Mouse (Mus musculus) forebrain, embryonic 11.5 days (tissue): Measurements from ENCODE around the gene Tex21. TPM values are rescaled to one million over a fixed set of nuclear protein-coding genes. Genes with fewer than 3 reads are reported as not detected.
"Not testable (repeated sequence)": the region's sequence is repeated elsewhere in the genome, so short reads cannot be mapped to it uniquely, and the experiment has no call there.

Experiments
- ATAC-seq: fragments of 200-750 bp; cut with Nextera tagmentation; replicated peaks from 2 replicates; pipeline ENCODE4 v1.8.0; 2017; ENCODE audit warnings: moderate TSS enrichment; ENCODE audit not compliant: low FRiP score
- DNase-seq: peaks from one replicate; pipeline ENCODE4 v3.0.0-alpha.2; 2017; ENCODE audit warnings: low spot score
- H3K27ac ChIP-seq: fragments of 300-500 bp; sonication (generic); 2 replicates; pipeline ENCODE4 v1.5.1; 2014; ENCODE audit warnings: low read depth, low read length
- H3K27me3 ChIP-seq: fragments of 300-500 bp; sonication (generic); 2 replicates; pipeline ENCODE4 v1.6.1; 2014; ENCODE audit warnings: mild to moderate bottlenecking, low read length, mixed read lengths; ENCODE audit not compliant: control insufficient read depth, insufficient read depth
- H3K36me3 ChIP-seq: fragments of 300-500 bp; sonication (generic); 2 replicates; pipeline ENCODE4 v1.6.1; 2014; ENCODE audit warnings: mild to moderate bottlenecking, low read length, moderate library complexity, mixed read lengths; ENCODE audit not compliant: control insufficient read depth, insufficient read depth
- H3K4me1 ChIP-seq: fragments of 300-500 bp; sonication (generic); replicated peaks from 2 replicates; pipeline ENCODE4 v1.6.1; 2014; ENCODE audit warnings: low read length, mixed read lengths; ENCODE audit not compliant: control insufficient read depth, insufficient read depth
- H3K4me2 ChIP-seq: fragments of 300-500 bp; sonication (generic); 2 replicates; pipeline ENCODE4 v1.6.1; 2014; ENCODE audit warnings: low read depth, mild to moderate bottlenecking, low read length, moderate library complexity, mixed read lengths; ENCODE audit not compliant: severe bottlenecking
- H3K4me3 ChIP-seq: fragments of 300-500 bp; sonication (generic); 2 replicates; pipeline ENCODE4 v1.5.1; 2014; ENCODE audit warnings: low read depth, low read length
- H3K9ac ChIP-seq: fragments of 300-500 bp; sonication (generic); 2 replicates; pipeline ENCODE4 v1.6.1; 2014; ENCODE audit warnings: low read length
- H3K9me3 ChIP-seq: fragments of 300-500 bp; sonication (generic); 2 replicates; pipeline ENCODE4 v1.6.1; 2016; ENCODE audit warnings: low read length, mixed read lengths; ENCODE audit not compliant: control insufficient read depth
- WGBS: fragments of 180-500 bp; shearing (Covaris S2); extraction: QIAGEN DNeasy Blood & Tissue Kit; methylation state at CpG from one replicate; pipeline ENCODE4 v1.1.7; 2014; 5-methylcytosine and 5-hydroxymethylcytosine counted together
- polyA plus RNA-seq: library from polyadenylated mRNA; unstranded; fragments of >200 nt; fragmentation: Nextera tagmentation; extraction: Ambion mirVana; gene quantifications from 2 replicates; pipeline ENCODE4 v1.2.1, GENCODE M21; 2014

Gene Tex21
- polyA plus RNA-seq, 1 experiment from 2014 or later: not detected

GRCm38 (mm10) chr12:76239839-76240571 is 6.5 kb downstream of the Tex21 start:
- H3K9ac ChIP-seq: no peak overlapping the region
- H3K4me3 ChIP-seq: no peak overlapping the region
- no peak overlapping the region for H3K4me2 ChIP-seq
- 82% methylated on average over 7 of the region's 7 CpGs for WGBS
- no peaks in the 10 kb centered on the region for H3K36me3 ChIP-seq
- no peaks in the 10 kb centered on the region for H3K27me3 ChIP-seq
- ATAC-seq: no peak
- no peak for DNase-seq
- H3K9me3 ChIP-seq: no peaks in the 10 kb centered on the region
- H3K4me1 ChIP-seq: no peaks in the 10 kb centered on the region
- H3K27ac ChIP-seq: no peak overlapping the region

GRCm38 (mm10) chr12:76239145-76239838 is 7.3 kb downstream of the Tex21 start:
- Histone ChIP-seq H3K4me2 (no peak overlapping the region), H3K27me3 (no peaks in the 10 kb centered on the region), H3K4me3 (no peak overlapping the region), H3K9me3 (no peaks in the 10 kb centered on the region), H3K36me3 (no peaks in the 10 kb centered on the region), H3K4me1 (no peaks in the 10 kb centered on the region), H3K27ac (no peak overlapping the region), H3K9ac (no peak overlapping the region)
- WGBS: 74% methylated on average over 10 of the region's 10 CpGs
- no peak for ATAC-seq
- no peak for DNase-seq

- no peak for ATAC-seq
- DNase-seq: no peak
- Histone ChIP-seq H3K4me2 (no peak overlapping the region), H3K27me3 (no peaks in the 10 kb centered on the region), H3K9me3 (no peaks in the 10 kb centered on the region), H3K27ac (no peak overlapping the region), H3K9ac (no peak overlapping the region), H3K4me1 (no peaks in the 10 kb centered on the region), H3K36me3 (no peaks in the 10 kb centered on the region), H3K4me3 (no peak overlapping the region)
- 89% methylated on average over 6 of the region's 6 CpGs for WGBS
Observed at GRCm38 (mm10) chr12:76235253-76235652, 11.3 kb downstream of the Tex21 start.

- 0 out of 2 replicates have a peak, but pooled peaks cover 1% of the 10 kb centered on the region for H3K4me1 ChIP-seq
- no peaks in the 10 kb centered on the region for H3K27me3 ChIP-seq
- no peak overlapping the region for H3K4me2 ChIP-seq
- 84% methylated on average over 6 of the region's 6 CpGs for WGBS
- H3K4me3 ChIP-seq: no peak overlapping the region
- no peak overlapping the region for H3K9ac ChIP-seq
- DNase-seq (no peak), ATAC-seq (no peak)
- no peaks in the 10 kb centered on the region for H3K36me3 ChIP-seq
- H3K9me3 ChIP-seq: no peaks in the 10 kb centered on the region
- H3K27ac ChIP-seq: no peak overlapping the region
Observed at GRCm38 (mm10) chr12:76230644-76231043, 15.9 kb downstream of the Tex21 start.

GRCm38 (mm10) chr12:76222104-76222503 is 24.4 kb downstream of the Tex21 start:
- H3K27me3 ChIP-seq, H3K9ac ChIP-seq, H3K4me1 ChIP-seq, H3K4me3 ChIP-seq, DNase-seq, H3K27ac ChIP-seq, ATAC-seq, H3K4me2 ChIP-seq, H3K9me3 ChIP-seq, H3K36me3 ChIP-seq: not testable (repeated sequence)
- WGBS: 61% methylated on average over 3 of the region's 8 CpGs

- H3K36me3 ChIP-seq: no peaks in the 10 kb centered on the region
- no peak overlapping the region for H3K9ac ChIP-seq
- ATAC-seq (no peak), DNase-seq (no peak)
- H3K27ac ChIP-seq: no peak overlapping the region
- no peaks in the 10 kb centered on the region for H3K9me3 ChIP-seq
- H3K4me1 ChIP-seq: no peaks in the 10 kb centered on the region
- no peak overlapping the region for H3K4me2 ChIP-seq
- H3K4me3 ChIP-seq: no peak overlapping the region
- WGBS: 74% methylated on average over 11 of the region's 11 CpGs
- H3K27me3 ChIP-seq: no peaks in the 10 kb centered on the region
Observed at GRCm38 (mm10) chr12:76216716-76217115, 29.8 kb downstream of the Tex21 start.

GRCm38 (mm10) chr12:76215121-76215520 is 31.4 kb downstream of the Tex21 start:
- no peak overlapping the region for H3K9ac ChIP-seq
- 32% methylated on average over 5 of the region's 5 CpGs for WGBS
- H3K36me3 ChIP-seq: no peaks in the 10 kb centered on the region
- no peak for ATAC-seq
- H3K4me2 ChIP-seq: no peak overlapping the region
- no peak overlapping the region for H3K27ac ChIP-seq
- no peaks in the 10 kb centered on the region for H3K27me3 ChIP-seq
- H3K4me1 ChIP-seq: no peaks in the 10 kb centered on the region
- no peaks in the 10 kb centered on the region for H3K9me3 ChIP-seq
- DNase-seq: no peak
- H3K4me3 ChIP-seq: no peak overlapping the region

- 90% methylated on average over 5 of the region's 5 CpGs for WGBS
- DNase-seq (no peak), ATAC-seq (no peak)
- no peak overlapping the region for H3K9ac ChIP-seq
- H3K36me3 ChIP-seq: no peaks in the 10 kb centered on the region
- H3K9me3 ChIP-seq: no peaks in the 10 kb centered on the region
- no peak overlapping the region for H3K4me2 ChIP-seq
- H3K27ac ChIP-seq: no peak overlapping the region
- H3K4me3 ChIP-seq: no peak overlapping the region
- H3K27me3 ChIP-seq: no peaks in the 10 kb centered on the region
- no peaks in the 10 kb centered on the region for H3K4me1 ChIP-seq
Observed at GRCm38 (mm10) chr12:76209429-76209974, 37.0 kb downstream of the Tex21 start.
